Mouse (Mus musculus): ENCODE results near the gene Lce1h.

DNA sequence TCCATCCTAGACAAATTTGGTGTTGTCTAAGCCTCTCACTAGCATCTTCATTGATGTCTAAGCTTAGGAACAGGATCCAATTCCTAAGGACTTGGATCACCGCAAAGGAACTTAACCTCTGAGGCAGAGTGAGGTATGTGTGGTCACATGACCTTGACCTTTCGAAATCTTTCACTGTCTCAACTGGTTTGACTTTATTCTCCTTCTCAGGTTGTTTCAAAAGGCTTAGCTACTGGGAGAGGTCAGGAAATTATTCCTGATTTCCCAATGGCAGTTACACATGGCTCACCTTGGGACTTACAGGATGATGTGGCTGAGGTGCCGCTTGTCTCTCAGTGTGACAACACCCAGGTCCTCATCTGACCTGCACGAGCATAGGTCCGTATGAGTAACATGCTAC is 42.2 kb downstream of the Lce1h start:
- TF ChIP-seq POLR2A (IDR thresholded peaks at IDR 0.05; ENCODE audit: extremely low read depth, insufficient read depth, low read length) = no peak
- no peak for TF ChIP-seq CTCF (IDR thresholded peaks at IDR 0.05; ENCODE audit: low read depth, low read length)
